Mouse (Mus musculus) embryo, embryonic 11.5 days (tissue): Measurements from ENCODE around the gene Igdcc4.

Experiments
- DNase-seq: peaks from one replicate; pipeline ENCODE4 v3.0.0-alpha.2; 2012; ENCODE audit warnings: low read depth, low spot score

Igdcc4 gene

GRCm38 (mm10) chr9:65157631-65158030, 56.3 kb downstream of the Igdcc4 start:
- no peak for DNase-seq

- DNase-seq = no peak
Observed at GRCm38 (mm10) chr9:65161188-65161587, 59.9 kb downstream of the Igdcc4 start.

DNA sequence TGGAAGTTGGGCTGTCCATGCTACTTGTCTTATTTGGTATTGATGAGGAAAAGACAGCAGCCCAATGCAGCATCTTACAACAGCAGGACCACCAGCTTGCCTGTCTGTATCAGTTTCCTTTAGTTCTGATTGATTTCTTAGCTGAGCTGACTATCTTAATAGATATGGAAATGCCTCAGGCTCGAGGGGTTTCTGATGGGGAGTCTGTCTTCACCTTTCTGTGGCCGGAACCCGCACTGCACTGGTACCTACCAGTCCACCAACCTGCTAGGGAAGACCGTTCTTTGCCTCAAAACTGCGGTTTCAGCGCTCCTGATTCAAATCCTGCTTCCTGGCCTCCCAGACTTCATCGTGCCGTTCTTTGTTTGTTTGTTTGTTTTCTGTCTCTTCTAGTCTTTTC, 60.6 kb downstream of the Igdcc4 start:
- DNase-seq = no peak

- DNase-seq = no peak
Observed at GRCm38 (mm10) chr9:65162711-65163639, 61.7 kb downstream of the Igdcc4 start.

- DNase-seq = no peak
Observed at GRCm38 (mm10) chr9:65164870-65165269, 63.6 kb downstream of the Igdcc4 start.

DNA sequence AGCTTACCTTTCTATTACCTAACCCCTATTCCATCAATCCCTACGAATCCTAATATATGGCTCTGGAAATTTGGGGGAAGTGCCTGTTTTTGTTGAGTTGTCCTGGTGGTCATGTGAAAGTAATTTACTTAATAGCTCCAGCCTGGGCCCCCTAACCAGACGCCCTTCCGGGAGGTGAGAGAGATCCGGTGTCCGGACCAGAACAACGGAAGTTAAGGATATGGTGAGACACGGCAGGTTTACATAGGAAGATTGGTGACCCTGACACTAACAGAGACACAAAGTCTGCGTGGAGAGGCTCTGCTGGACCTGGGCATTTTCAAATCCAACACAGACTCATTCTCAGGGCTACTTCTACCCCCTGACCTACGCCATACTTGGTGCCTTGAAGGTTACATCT, 65.1 kb downstream of the Igdcc4 start:
- no peak for DNase-seq

DNA sequence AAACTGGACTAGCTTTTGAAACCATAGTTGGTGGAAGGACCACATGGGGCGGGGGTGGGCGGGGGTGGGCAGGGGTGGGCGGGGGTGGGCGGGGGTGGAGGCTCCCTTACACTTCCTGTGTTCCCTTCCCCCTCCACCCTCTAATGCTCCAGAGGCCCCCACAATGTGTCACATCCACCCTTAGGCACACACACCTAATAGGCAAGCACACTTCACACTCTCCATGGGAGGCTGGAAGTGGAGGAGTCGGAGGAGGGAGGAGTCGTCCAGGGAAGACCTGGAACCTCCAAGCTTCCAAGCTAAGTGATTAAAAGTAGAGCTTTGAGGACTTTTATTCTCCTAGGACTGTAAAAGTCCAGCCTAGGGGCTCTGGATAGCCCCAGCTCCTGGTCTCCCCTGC, 67.2 kb downstream of the Igdcc4 start:
- no peak for DNase-seq

GRCm38 (mm10) chr9:65168952-65169351, 67.7 kb downstream of the Igdcc4 start:
- DNase-seq = no peak

- DNase-seq = no peak
Observed at GRCm38 (mm10) chr9:65172654-65173053, 71.4 kb downstream of the Igdcc4 start.

- DNase-seq = no peak
Observed at GRCm38 (mm10) chr9:65175234-65175938, 74.1 kb downstream of the Igdcc4 start.

- no peak for DNase-seq
Observed at GRCm38 (mm10) chr9:65175939-65176871, 74.9 kb downstream of the Igdcc4 start.

GRCm38 (mm10) chr9:65177497-65177896, 76.2 kb downstream of the Igdcc4 start:
- DNase-seq = no peak

GRCm38 (mm10) chr9:65177912-65178311, 76.6 kb downstream of the Igdcc4 start:
- no peak for DNase-seq

GRCm38 (mm10) chr9:65178336-65179213, 77.3 kb downstream of the Igdcc4 start:
- no peak for DNase-seq

DNA sequence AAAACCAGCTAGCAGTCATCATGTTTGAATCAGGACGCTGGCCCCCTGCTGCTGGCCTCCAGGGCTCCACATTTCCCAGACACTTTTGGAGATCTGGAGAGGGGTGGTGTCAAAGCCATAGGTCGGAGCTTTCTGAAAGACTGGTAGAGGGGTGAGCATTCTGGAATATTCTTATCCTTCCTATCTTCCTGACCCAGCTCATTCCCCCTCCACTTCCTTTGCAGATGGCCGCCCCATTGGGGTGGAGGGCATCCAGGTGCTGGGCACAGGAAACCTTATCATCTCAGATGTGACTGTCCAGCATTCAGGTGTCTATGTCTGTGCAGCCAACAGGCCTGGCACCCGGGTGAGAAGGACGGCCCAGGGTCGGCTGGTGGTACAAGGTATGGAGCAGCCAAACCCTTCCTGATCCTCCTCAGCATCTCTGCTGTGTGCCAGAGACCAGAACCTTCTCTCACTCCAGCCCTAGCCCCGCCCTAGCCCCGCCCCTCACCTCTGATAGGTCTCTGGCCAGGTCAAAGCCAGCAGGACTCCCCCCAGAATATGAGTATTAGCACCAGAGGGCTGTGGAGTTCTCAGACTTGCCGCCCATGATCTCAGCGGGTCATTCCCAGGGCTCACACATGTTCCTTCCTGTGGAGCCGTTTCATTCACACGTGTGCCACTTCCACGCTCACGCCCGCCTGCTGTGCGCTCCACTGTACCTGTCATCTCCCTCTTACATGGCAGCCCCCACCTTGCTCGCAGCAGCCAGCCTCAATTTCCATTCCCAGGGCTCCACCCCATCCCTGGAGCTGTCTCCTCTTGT, 78.7 kb downstream of the Igdcc4 start:
- no peak for DNase-seq
